Mouse (Mus musculus): ENCODE measurements around the gene Zfp951.
"Not testable (repeated sequence)": the region's sequence is repeated elsewhere in the genome, so short reads cannot be mapped to it uniquely, and the experiment has no call there.

The Zfp951 gene

DNA sequence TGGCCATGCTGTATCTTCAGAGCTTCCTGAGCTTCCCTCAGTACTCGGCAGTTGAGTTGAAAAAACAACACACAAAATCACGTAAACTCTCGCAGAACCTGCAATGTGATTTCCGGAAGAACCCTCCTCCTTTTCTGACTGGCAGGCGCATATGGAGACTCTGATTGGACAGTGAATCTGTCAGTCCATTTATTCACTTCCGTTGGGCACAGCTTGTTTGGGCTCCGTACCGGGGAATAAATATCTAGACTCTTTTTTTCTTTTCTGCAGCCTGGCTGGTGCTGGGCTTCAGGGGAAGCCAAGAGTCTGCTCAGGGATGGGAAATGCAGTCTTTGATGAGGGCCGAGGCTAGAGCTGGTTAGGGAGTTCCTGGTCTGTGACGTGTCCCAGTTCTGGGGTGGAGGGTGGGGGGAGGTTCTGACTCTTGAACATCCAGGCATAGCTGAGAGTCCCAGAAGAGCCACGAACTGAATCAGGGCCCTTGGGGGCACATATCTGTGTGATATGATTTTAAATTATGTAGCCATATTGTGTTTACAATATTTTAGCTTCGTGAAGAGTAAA lies at the start of gene Zfp951:
TSS of gene Zfp951 (minus strand) at position 109 of the 564 bp plus-strand sequence.
- DNase-seq, result peak; percentile 62

GRCm38 (mm10) chr5:104906556-104906955 lies 46.7 kb upstream of the Zfp951 start:
- not testable (repeated sequence) for DNase-seq

- DNase-seq, result not testable (repeated sequence)
These were observed 567 bp downstream of the Zfp951 start for GRCm38 (mm10) chr5:104859045-104859961.

GRCm38 (mm10) chr5:104854546-104854945 lies 5.3 kb downstream of the Zfp951 start:
- DNase-seq, result not testable (repeated sequence)

GRCm38 (mm10) chr5:104833330-104833729 lies 26.5 kb downstream of the Zfp951 start:
- DNase-seq, result no peak

DNA sequence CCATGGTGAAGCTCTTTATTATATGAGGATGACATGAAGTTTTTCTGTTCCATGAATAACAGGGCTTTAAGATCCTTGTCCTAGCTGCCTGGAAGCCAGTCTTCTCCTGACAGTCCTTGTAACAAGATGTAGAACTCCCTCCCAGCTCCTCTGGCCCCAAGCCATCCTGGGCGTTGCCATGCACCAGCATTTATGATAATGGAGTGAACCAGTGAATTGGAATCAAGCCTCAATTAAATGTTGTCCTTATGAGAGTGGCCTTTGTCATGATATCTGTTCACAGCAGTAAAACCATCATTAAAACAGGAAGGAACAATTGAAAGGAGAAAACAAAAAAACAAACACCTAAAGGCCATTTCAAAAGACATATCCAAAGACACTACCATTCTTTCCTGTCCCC lies 30.3 kb downstream of the Zfp951 start:
- no peak for DNase-seq

GRCm38 (mm10) chr5:104770138-104770537 lies 89.7 kb downstream of the Zfp951 start:
- DNase-seq, result not testable (repeated sequence)

Data from lung, postnatal 14 days (tissue).